Mouse (Mus musculus) ES-CJ7 (cell line): ENCODE measurements at regions not wholly inside any gene's neighbourhood (a gene's known extent, or its start where the extent isn't known, plus 50 kb on each side); places are given as distances from the start of the nearest gene placed in this dataset.

Source experiments
- DNase-seq: peaks from one replicate; pipeline ENCODE4 v3.0.0; 2011; ENCODE audit warnings: low read depth, low spot score

DNA sequence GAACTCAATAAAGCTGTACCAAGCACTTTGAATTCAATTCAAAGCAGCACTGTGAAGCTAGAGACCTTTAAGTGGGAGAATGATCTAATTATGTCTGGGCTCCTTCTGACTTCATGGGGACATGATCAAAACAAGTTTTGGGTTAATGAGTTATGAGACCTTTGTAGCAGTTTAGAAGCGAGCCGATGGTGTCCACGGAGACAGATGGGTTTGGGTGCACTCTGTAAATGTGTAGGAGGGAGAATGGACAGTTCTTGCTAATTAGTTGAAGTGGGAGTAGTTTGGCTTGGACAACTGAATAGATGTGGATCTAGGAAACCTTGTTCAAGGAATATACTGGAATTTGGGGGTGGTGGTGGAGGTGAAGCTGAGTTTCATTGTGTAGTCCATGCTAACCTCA lies 186.3 kb upstream of the Cldn34b3 start:
- DNase-seq = no peak

DNA sequence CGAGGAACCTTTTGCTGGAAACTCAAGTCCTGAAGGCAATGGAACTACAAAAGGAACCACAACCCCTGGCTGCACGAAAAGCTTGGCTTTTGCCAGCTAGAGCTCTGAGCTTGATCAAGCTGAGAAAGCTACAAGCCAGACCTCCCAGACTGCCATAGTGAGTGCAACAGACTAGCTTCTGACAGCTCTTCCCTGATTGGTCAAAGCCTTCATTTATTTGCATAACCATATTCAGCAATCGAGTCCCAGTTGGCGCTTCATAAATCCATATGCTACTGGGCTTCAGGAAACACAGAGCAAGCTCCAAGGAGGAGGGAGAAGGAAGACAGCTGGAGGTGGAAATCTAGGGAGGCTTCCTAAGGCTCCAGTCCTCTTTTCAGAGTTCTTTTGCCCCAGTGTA lies 181.4 kb upstream of the Cldn34b3 start:
- DNase-seq = no peak

DNA sequence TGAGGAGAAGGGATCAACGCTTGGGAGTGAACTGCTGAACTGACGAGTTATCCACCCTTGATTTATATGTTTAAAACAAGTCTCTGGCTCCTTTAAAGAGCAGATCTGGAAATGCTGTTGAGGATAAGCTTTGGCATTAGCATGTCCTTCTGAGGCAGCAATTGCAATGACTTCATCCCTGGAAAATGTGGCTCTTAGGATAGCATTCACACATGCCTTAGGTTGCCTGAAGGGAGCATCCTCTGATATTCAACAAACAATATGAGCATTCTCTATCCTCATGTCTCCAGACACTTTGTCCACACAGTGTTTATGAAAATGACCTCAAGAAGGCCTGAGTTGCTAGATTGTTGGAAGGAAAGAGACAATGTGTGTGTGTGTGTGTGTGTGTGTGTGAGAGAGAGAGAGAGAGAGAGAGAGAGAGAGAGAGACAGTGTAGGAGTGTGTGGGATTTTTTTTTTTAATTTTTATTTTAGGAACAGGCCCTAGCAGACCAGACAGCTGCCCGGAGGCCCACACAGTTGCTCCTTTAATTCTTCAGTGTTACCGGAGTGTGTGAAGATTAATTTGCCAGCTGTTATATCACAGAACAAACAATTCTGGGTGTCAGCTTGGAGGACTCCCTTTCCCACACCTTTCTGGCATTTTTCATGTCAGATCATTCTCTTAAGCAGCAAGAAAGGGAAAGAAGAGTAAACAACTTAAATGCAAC lies 153.2 kb upstream of the Cldn34b3 start:
- DNase-seq = no peak

DNA sequence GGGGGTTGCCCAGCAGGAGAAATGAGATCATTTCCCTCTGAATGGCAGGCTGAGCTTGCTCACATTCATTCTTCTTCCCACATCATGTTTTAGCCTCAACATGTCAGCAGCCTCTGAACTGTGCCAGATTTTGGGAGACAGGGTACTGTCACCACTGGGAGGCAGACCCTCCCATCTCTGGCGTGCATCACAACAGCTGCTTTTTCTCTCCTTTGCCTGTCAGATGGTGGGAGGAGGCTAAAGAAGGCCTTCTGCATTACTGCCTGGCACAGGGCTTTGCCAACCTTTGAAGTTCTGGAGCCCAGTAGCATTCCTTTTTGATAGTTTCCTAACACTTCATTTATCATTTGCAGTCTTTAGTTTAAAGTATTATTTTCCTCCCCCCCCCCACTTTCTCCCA lies 148.0 kb upstream of the Cldn34b3 start:
- DNase-seq = no peak

DNA sequence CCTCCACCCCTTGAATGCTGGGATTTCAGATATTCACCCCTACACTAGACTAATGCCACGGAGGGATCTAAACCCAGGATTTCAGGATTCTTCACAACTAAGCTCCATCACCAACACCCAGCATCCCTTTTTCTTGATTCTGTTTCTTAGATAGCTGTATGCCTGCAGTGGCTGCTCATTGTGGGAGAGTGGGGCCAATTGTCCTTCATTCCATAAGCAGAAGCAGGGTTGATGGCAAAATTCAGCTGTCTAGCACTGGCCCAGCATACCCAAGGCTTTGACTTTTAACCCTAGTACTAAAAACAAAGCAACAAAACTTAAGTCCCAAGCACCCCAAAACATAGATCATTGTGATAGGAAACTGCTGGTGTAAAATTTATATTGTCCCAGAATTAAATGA lies 147.5 kb upstream of the Cldn34b3 start:
- no peak for DNase-seq

DNA sequence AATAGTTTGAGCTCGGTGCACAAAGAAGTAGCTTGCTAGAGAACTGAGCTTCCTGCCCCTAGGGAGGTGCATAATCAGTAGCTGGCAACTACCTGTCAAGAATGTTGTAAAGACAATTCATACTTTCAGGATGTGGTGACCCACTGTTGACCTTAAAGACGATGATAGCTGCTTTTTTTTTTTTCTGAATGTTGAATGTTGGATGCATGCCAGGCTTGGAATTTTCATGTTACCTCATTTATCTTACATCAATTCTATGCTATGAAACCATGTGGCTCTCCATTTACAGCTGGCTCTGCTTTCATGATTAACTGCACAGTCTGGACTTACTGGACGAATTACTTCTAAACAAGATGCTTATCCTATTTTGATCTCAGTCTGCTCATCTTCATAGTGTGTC lies 143.2 kb upstream of the Cldn34b3 start:
- no peak for DNase-seq

DNA sequence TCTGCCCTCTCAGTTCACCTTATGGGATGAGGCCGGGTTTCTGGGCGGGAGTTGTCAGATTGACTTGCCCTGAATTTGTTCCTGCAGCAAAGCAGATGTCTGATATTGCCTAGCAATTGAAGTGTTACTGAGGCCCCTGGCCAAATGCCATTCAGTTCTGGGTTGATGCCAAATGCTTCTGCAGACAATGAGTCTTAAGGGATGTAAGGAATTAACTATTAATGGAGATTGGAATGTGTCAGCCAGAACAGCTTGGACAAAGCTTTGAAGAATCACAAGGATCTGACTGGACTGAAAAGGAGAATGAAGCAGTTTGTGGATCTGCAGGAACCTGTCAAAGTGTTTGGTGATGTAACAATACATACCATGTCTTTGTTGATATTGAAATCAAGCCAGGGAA lies 140.7 kb upstream of the Cldn34b3 start:
- no peak for DNase-seq

DNA sequence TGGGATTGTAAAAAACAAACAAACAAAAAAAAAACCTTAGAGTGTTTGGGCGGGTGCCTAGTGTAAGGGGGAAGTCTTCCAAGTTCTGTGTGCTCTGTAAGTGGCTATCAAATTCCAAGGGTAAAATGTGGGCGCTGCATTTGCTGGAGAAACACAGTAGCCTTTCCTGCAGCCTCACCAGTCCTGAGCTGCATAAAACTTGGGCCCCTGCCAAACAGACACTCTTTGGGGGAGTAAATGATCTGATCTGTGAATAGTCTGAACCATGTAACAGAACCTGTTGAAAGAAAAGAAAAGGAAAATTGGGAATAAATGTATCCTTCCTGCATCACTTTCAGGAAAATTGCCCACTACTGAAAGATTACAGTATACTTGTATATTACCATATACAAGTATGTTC lies 126.4 kb upstream of the Cldn34b3 start:
- no peak for DNase-seq

DNA sequence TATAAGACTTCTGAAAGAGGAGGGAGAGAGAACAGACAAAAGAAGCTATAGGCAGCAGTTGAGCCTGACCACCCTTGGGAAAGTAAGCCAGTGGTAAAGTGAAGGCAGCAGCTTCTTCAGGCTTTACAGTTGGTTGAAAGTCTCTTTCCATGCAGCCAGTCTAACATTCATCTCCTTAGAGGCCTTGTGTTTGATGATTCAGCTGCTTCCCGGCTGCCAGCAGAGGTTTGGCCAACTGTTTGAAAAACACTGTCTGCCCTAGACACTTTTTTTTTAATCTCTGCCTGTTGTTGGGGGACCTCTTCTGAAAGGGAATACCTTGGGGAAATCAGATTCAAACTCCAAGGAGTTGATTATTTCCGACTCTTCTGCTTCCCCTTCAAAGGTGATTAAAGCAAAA lies 123.1 kb upstream of the Cldn34b3 start:
- no peak for DNase-seq

DNA sequence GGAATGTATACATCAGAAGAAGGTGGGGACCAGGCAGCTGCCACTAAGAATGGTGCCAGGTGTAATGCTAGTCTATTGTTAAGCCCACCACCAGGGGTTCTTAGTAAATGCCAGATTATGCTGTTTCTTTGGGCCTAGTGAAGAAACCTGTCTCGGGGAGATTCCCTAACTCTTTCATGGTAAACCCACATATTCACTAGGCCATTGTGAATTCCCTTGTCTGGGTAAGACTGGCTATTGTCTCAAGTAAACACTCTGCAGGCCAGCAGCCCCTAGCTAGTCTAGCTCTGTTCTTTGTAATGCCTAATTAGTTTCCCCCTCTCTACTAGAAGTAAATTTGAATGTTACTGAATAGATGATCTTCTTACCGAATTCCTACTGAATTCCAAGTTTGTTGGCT lies 89.3 kb upstream of the Cldn34b3 start:
- DNase-seq = peak; percentile 65

DNA sequence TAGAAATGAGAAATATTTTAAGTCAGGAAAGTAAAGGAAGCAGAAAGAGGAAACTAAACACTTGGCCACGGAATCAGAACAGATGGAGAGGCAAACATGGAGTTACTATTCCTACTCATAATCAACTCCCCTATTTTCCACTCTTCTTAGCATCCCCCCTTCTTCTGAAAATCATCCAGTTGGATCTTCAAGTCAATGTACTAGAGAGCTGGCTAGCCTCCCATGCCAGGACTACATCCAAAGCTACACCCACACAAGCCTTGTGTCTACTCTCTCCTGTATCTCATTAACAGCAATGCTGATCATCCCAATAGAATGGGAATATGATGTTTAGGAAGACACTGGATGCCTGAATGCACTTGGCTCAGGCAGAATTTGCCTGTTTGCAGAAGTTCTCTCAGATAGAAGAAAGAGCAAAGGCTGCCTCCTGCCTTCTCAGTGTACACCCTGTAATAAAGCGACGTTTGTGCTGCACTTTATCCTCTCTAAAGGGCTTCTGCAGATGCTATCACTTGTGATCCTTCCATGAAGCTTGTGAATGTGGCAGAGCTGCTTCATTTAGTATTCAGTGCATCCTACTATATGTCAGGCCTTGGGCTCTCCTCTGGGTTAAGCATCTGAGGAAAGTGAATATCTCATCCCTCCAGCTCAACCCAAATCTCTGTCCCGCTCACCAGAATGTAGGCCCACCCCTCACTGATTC lies 82.5 kb upstream of the Cldn34b3 start:
- no peak for DNase-seq

DNA sequence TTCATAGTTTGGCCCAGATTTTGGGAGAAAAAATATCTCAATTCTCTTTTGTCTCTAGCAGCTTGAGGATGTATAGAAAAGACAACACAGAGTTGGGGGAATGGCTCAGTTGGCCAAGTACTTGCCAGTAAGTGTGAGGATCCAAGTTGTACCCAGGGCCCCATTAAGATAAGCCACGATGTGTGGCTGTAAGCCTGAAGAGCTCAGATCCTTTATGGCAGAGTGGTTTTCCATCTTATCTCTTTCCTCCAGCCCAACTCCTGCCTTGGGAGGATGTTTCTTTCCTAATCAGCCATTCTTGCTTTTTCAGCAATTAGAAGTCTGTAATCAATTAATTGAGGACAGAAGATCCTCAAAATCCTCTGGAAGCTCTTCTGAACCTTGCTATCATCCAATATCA lies 63.5 kb upstream of the Cldn34b3 start:
- DNase-seq = no peak

DNA sequence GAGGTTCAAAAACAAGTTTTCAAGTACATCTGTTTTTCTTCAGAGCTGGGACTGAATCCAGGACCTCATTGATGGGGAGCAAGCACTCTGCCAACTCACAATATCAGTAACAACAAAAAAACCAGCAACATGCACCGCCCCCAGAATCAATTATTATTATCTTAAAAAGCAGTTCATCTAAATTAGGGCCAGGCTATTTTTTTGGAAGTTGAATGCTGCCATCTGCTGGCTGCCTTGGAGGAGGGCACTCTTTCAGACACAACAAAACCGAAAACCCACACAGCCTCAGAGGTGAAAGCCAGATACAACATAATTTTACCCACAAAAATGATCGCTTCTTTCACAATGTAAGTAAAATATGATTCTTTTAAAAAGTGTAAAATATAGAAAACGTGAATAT lies 62.7 kb upstream of the Cldn34b3 start:
- DNase-seq = peak; percentile 19
